Mouse (Mus musculus) E14TG2a.4 (cell line): ENCODE measurements around the gene Fam206a.

ENCODE experiments used
- H3K27me3 ChIP-seq: 2 replicates; pipeline ENCODE4 v1.6.1; 2014; ENCODE audit warnings: low read length, control low read depth; ENCODE audit not compliant: insufficient read depth
- H3K36me3 ChIP-seq: 2 replicates; pipeline ENCODE4 v1.6.1; 2014; ENCODE audit warnings: low read length, control low read depth; ENCODE audit not compliant: insufficient read depth
- H3K4me1 ChIP-seq: replicated peaks from 2 replicates; pipeline ENCODE4 v1.6.1; 2014; ENCODE audit warnings: low read depth, low read length, control low read depth
- H3K4me3 ChIP-seq: replicated peaks from 2 replicates; pipeline ENCODE4 v1.5.1; 2014; ENCODE audit warnings: mild to moderate bottlenecking, low read length
- H3K9me3 ChIP-seq: 2 replicates; pipeline ENCODE4 v1.6.1; 2014; ENCODE audit warnings: low read length, control low read depth
- CTCF ChIP-seq: conservative IDR thresholded peaks from 2 replicates; pipeline ENCODE4 v1.5.1; 2014; ENCODE audit warnings: low read length
- NANOG ChIP-seq: IDR thresholded peaks from 2 replicates; pipeline ENCODE4 v1.6.1; 2014; ENCODE audit warnings: borderline replicate concordance, low read length, mixed read lengths
- POU5F1 ChIP-seq: IDR thresholded peaks from 2 replicates; pipeline ENCODE4 v1.6.1; 2014; ENCODE audit warnings: low read length, borderline replicate concordance

Gene Fam206a

DNA sequence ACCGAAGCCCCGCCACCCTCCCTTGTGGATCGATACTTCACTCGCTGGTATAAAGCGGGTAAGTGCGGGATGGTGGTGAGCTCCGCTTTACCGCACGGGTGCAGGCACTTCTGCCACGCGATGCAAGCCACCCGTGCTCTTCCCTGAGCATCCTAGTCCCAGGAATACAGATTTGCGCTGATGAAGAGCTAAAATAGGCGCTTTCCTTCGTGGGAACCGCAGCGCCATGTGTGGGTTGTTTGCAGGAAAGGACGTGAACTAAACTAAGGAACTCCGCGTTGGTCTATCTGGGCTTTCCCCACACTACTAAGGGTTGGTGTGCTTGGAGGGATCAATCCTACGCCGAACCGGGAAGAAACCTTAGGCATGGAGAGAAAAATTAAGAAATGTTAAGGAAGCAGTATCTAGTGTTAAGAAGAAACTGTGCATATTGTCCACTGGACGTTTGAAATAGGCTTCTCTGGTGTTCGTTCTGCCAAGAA lies 565 bp downstream of the Fam206a start:
- Histone ChIP-seq H3K4me3 (peak overlapping the region; percentile 97), H3K27me3 (peaks cover 3% of the 10 kb centered on the region; the same call in 1 of the 2 replicates), H3K9me3 (no peaks in the 10 kb centered on the region), H3K4me1 (peaks cover 26% of the 10 kb centered on the region), H3K36me3 (peaks cover 73% of the 10 kb centered on the region)
- TF ChIP-seq NANOG (no peak), CTCF (no peak), POU5F1 (no peak)

DNA sequence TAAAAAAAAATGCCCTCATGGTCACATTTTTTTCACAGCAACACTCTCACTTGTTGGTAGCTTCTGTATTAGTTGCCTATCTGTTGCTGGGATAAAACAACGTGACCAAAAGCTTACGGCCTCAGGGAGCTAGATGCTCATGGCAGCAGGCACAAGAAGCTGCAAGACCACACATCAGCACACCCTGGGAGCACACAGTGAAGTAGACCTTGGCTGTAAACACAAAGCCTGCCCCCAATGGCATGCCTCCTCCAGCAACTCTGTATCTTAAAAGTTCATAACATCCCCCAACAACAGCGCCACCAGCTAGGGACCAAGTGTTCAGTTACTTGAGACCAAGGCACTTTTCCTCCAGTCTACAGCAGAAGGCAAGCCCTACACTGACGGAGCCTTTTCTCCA lies 6.9 kb downstream of the Fam206a start:
- no peaks in the 10 kb centered on the region for H3K27me3 ChIP-seq
- H3K4me1 ChIP-seq = peaks cover 4% of the 10 kb centered on the region; the same call in 1 of the 2 replicates
- peaks cover 82% of the 10 kb centered on the region for H3K36me3 ChIP-seq
- TF ChIP-seq POU5F1 (no peak), NANOG (no peak), CTCF (no peak)
- H3K4me3 ChIP-seq = no peak overlapping the region
- no peaks in the 10 kb centered on the region for H3K9me3 ChIP-seq

DNA sequence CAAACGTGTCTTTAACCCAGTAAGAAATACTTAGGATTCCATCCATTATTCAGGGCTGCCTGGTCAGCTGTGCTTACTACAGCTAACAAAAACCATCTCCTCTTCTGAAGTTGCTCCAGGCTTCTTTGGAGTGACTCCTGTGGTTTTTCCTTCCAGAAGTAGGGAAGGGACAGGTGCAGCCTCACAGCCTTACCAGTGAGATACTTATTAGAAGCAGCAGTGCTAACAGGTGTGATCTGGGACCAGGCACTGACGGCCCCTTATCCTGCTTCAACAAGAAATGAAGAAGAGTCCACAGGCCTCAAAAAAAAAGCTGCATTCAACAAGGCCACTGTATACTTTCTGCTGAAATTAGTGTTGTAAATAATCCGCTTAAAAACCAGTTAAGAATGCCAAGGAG lies 9.5 kb downstream of the Fam206a start:
- no peaks in the 10 kb centered on the region for H3K27me3 ChIP-seq
- no peaks in the 10 kb centered on the region for H3K9me3 ChIP-seq
- peaks cover 4% of the 10 kb centered on the region; the same call in 1 of the 2 replicates for H3K4me1 ChIP-seq
- no peak overlapping the region for H3K4me3 ChIP-seq
- peaks cover 82% of the 10 kb centered on the region for H3K36me3 ChIP-seq
- no peak for TF ChIP-seq NANOG
- no peak for TF ChIP-seq CTCF
- TF ChIP-seq POU5F1 = no peak

DNA sequence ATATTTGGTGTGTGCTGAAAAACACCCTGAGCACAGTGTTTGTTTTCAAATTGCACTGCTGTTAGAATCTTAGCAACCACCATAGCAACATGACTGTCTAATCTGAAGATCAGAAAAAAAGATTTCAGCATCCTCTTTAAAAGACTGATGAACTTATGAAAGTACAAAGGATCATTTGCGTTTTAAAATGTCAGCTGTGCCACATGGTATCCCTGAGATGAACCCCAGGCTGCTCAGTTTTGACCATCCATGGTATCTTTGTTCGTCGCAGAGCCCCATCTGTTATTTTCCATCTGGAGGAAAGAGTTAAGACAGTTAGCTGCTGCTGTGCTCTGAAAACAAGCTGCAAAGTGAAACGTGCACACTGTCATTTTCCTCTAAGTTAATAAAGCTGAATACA lies 10.0 kb downstream of the Fam206a start:
- Histone ChIP-seq H3K27me3 (no peaks in the 10 kb centered on the region), H3K36me3 (peaks cover 82% of the 10 kb centered on the region), H3K9me3 (no peaks in the 10 kb centered on the region), H3K4me1 (peaks cover 4% of the 10 kb centered on the region; the same call in 1 of the 2 replicates), H3K4me3 (no peak overlapping the region)
- no peak for TF ChIP-seq NANOG
- TF ChIP-seq POU5F1 = no peak
- no peak for TF ChIP-seq CTCF

DNA sequence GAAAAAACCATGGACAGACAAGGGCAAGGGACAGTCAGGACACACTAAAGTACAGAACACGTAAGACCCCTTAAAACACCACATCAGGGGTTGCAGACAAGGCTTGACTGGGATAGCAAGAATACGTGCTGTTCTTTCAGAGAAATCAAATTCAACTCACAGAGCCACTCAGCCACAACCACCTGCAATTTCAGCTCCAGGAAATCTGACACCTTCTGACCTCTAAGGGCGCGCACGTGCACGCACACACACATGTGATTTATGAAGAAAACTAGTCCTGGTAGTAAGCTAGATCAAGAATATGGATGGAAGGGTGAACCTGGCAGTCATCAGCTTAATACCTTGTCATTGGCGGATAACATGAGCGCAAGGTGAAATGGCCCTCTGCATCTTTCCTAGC lies 13.0 kb downstream of the Fam206a start:
- Histone ChIP-seq H3K36me3 (peaks cover 93% of the 10 kb centered on the region), H3K27me3 (no peaks in the 10 kb centered on the region), H3K4me3 (no peak overlapping the region), H3K4me1 (no peaks in the 10 kb centered on the region), H3K9me3 (no peaks in the 10 kb centered on the region)
- TF ChIP-seq POU5F1 (no peak), CTCF (no peak), NANOG (no peak)

DNA sequence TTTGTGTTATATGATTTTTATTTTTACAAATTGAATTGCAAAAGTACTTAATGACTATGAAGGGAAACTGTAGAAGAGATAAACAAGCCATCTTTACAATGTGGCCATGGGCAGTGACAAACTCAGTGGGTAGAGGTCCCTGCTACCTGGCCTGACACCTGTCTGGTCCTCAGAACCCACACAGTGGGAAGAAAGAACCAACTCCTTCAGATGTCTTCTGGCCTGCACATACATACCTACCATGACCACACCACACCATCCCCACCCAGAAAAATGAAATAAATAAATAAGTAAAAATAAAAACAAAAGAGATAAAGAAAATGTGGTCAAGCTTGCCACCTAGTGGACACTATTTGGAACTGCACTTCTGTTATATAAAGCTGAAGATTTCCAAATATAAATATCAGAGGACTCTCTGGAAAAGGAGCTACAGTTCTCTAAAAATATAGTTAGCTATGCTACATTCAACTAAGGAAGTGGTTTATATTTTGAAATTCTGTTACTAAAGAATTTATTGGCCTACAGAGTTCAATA lies 17.9 kb downstream of the Fam206a start:
- Histone ChIP-seq H3K4me3 (no peak overlapping the region), H3K36me3 (peaks cover 85% of the 10 kb centered on the region), H3K27me3 (no peaks in the 10 kb centered on the region), H3K4me1 (no peaks in the 10 kb centered on the region), H3K9me3 (no peaks in the 10 kb centered on the region)
- peak; percentile 91 for TF ChIP-seq CTCF
- no peak for TF ChIP-seq POU5F1

DNA sequence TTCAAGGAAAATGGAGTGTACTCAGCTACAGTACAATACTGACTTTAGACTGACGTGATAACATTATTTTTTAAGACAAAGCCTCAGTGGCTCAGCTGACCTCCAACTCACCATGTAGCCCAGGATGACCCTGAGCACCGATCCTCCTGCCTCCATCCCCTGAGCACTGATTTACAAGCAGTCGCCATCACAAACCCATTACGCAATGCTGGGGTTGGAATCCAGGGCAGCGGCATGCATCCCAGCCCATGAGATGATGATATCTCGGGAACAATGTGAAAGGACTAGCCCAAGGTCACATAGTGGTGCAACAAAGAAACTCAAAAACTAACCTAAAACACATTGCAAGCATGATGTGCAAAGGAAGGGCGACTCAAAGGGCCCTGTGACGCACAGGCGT lies 22.1 kb downstream of the Fam206a start:
- TF ChIP-seq NANOG = no peak
- peaks cover 81% of the 10 kb centered on the region for H3K36me3 ChIP-seq
- no peaks in the 10 kb centered on the region for H3K4me1 ChIP-seq
- no peak overlapping the region for H3K4me3 ChIP-seq
- H3K9me3 ChIP-seq = no peaks in the 10 kb centered on the region
- H3K27me3 ChIP-seq = no peaks in the 10 kb centered on the region

DNA sequence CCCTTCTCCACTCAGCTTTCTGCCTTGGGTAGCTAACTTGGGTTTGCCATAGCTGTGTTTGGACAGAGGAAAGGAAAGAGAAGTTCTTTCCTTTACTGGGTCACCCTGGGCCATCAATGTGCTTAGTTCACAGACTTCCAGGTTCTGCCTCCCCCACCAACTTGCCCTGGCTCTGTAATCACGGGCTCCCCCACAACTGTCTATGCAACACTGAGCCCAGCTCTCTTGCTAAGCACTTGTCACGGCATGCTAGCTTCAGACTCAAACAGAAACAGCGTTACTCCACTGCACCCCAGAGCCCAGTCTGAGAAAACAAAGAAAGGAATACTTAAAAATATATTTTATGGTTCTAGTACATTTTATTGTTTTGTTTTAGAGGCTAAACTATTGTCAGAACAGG lies 26.8 kb downstream of the Fam206a start:
- H3K27me3 ChIP-seq = no peaks in the 10 kb centered on the region
- peaks cover 91% of the 10 kb centered on the region for H3K36me3 ChIP-seq
- TF ChIP-seq POU5F1 (no peak), NANOG (no peak), CTCF (no peak)
- H3K4me1 ChIP-seq = no peaks in the 10 kb centered on the region
- no peaks in the 10 kb centered on the region for H3K9me3 ChIP-seq
- H3K4me3 ChIP-seq = no peak overlapping the region

DNA sequence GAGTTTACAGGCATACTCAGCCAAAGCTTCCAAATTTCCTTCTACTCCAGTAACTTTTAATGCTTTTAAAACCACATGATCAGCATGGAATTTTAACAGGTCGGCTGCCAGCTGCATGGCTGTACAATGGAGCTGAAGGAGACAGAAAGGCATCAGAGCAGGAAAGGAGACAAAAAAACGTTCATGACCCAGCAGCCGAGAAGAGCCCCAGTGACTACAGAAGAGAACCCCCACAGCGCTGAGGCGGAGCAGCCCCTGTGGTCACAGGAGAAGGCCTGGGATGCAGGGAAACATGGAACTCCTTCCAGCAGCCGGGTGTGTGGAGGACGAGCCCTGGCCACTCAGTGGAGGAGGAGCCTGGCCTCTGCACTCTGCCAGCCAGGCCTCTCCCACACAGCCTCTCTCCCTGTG lies 27.4 kb downstream of the Fam206a start:
- Histone ChIP-seq H3K9me3 (no peaks in the 10 kb centered on the region), H3K36me3 (peaks cover 91% of the 10 kb centered on the region), H3K4me1 (no peaks in the 10 kb centered on the region), H3K4me3 (no peak overlapping the region), H3K27me3 (no peaks in the 10 kb centered on the region)
- no peak for TF ChIP-seq NANOG
- TF ChIP-seq POU5F1 = no peak
- no peak for TF ChIP-seq CTCF
